9 mouse cellular contexts compared by ENCODE assay signal in the genomic region with DNA sequence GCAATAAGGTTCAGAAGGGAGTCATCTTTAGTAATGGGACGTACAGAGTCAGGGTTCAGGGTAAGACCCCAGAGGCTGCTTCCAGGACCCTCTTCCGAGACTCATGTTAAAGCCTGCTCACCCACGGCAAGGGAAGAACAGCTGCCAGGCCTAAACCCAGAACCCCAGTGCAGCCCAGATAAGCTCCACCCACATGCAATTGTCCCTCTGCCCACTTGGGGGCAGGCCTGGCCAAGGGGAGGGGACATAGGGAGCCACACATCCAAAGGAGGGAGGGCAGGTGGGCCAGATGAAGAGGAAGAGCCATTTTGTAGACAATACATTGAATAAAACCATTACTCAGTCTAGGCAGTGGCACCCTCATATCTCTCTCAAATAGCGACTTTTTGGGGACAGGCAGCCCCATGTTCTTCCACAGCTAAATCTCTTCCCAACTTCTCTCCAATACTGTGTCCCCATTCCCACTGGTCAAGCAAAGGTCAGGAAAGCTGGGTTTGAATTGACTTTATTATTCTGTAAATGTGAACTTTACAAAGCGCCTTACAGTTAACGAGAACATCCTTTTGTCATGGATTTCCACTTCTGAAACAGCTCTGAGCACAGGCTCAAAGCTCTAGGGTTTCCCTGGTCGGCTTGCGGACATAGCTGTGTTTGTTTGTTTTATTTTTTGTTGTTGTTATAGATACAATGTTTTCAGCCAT. TPM values are rescaled to one million over a fixed set of nuclear protein-coding genes. Genes with fewer than 3 reads are reported as not detected.
A peak's percentile ranks its signal among the peaks of the same experiment; 100 is the strongest.
DNase-seq lines count a peak whose midpoint lies in the region; ATAC-seq lines count a peak whose summit lies in the region.
"Had no signal": no experiment of that assay in that cellular context is flagged by ENCODE, and none has a peak within 500 bp of the region (broad histone marks: within the 10 kb centered on the region; RNA-seq: fewer than 3 reads in every experiment).

No protein-coding gene starts in this region.

- H3K4me2 ChIP-seq in forebrain, embryonic 15.5 days (replicated peaks) = no peak overlapping the region
- H3K4me2 ChIP-seq in hindbrain, embryonic 12.5 days (replicated peaks) = no peak overlapping the region
- H3K4me2 ChIP-seq: limb, embryonic 12.5 days had no signal

- H3K9me3 ChIP-seq in forebrain, embryonic 15.5 days = no peaks in the 10 kb centered on the region
- H3K9me3 ChIP-seq in hindbrain, embryonic 12.5 days (replicated peaks) = no peaks in the 10 kb centered on the region
- H3K9me3 ChIP-seq: limb, embryonic 12.5 days had no signal

- peak; percentile 56 for DNase-seq in MEL-GATA-1-ER (ENCODE audit: extremely low read depth, low read depth)
- peak; percentile 72 for DNase-seq in cerebellum, adult 11-12 months
- DNase-seq in layer of hippocampus, postnatal 25 days (ENCODE audit: extremely low spot score in 1 of 2, low spot score in 1 of 2) = peak; percentile 31 to 54
- DNase-seq in retina, postnatal 7 days (ENCODE audit: low read depth, low spot score) = peak; percentile 77
- peak; percentile 49 for DNase-seq in urinary bladder, postnatal 25 days (ENCODE audit: low spot score)

- H3K36me3 ChIP-seq in forebrain, embryonic 15.5 days = no peaks in the 10 kb centered on the region
- 0 out of 2 replicates have a peak, but pooled peaks cover 4% of the 10 kb centered on the region for H3K36me3 ChIP-seq in hindbrain, embryonic 12.5 days
- H3K36me3 ChIP-seq: limb, embryonic 12.5 days had no signal

- peak; percentile 41; the same call in 1 of the 2 replicates for ATAC-seq in forebrain, embryonic 15.5 days (replicated peaks)
- peak; percentile 75 for ATAC-seq in hindbrain, embryonic 12.5 days (ENCODE audit: low FRiP score)
- peak; percentile 90 for ATAC-seq in megakaryocyte, adult 5-6 weeks (ENCODE audit: poor library complexity, severe bottlenecking)

- H3K27ac ChIP-seq in forebrain, embryonic 15.5 days (replicated peaks) = no peak overlapping the region
- no peak overlapping the region for H3K27ac ChIP-seq in hindbrain, embryonic 12.5 days
- H3K27ac ChIP-seq: limb, embryonic 12.5 days had no signal

- no peak overlapping the region for H3K9ac ChIP-seq in forebrain, embryonic 15.5 days (replicated peaks)
- H3K9ac ChIP-seq in hindbrain, embryonic 12.5 days = no peak overlapping the region
- H3K9ac ChIP-seq: limb, embryonic 12.5 days had no signal

- H3K27me3 ChIP-seq in forebrain, embryonic 15.5 days = no peaks in the 10 kb centered on the region; the same call in 1 of the 2 replicates
- no peaks in the 10 kb centered on the region for H3K27me3 ChIP-seq in hindbrain, embryonic 12.5 days
- H3K27me3 ChIP-seq: limb, embryonic 12.5 days had no signal

- H3K4me3 ChIP-seq in forebrain, embryonic 15.5 days = no peak overlapping the region
- no peak overlapping the region for H3K4me3 ChIP-seq in hindbrain, embryonic 12.5 days
- H3K4me3 ChIP-seq: limb, embryonic 12.5 days had no signal

- WGBS in forebrain, embryonic 15.5 days = 37% methylated on average over 8 of the region's 8 CpGs
- 32% methylated on average over 8 of the region's 8 CpGs for WGBS in hindbrain, embryonic 12.5 days

- no peaks in the 10 kb centered on the region for H3K4me1 ChIP-seq in forebrain, embryonic 15.5 days
- H3K4me1 ChIP-seq in hindbrain, embryonic 12.5 days = peaks cover 5% of the 10 kb centered on the region; the same call in 1 of the 2 replicates

RNA-seq across cellular contexts. Expression of gene Ubac1, which starts 33.6 kb away (rescaled TPM):
- polyA plus RNA-seq in forebrain, embryonic 15.5 days (2015; fragmentation: Nextera tagmentation; extraction: Ambion mirVana) = 113 and 119 TPM in 2 replicates
- 98.4 and 102 TPM in 2 replicates for polyA plus RNA-seq in hindbrain, embryonic 12.5 days (2016; fragmentation: Nextera tagmentation; extraction: Ambion mirVana)
- total RNA-seq in layer of hippocampus, postnatal 25 days (2021) = 10 to 100 TPM; 58.1 to 68.6 TPM
- total RNA-seq in megakaryocyte, adult 5-6 weeks (2015) = 39.8 TPM in 2 replicates
- total RNA-seq in megakaryocyte, adult 5-6 weeks (2017) = 19.0 and 20.9 TPM in 2 replicates
